Mouse (Mus musculus) embryonic facial prominence, embryonic 10.5 days (tissue): ENCODE measurements around the gene Itpk1. TPM values are rescaled to one million over a fixed set of nuclear protein-coding genes. Genes with fewer than 3 reads are reported as not detected.

ENCODE experiments used
- DNase-seq: peaks from one replicate; pipeline ENCODE4 v3.0.0-alpha.2; 2017; ENCODE audit warnings: low spot score
- H3K27ac ChIP-seq: fragments of 300-500 bp; sonication (generic); replicated peaks from 2 replicates; pipeline ENCODE4 v1.5.1; 2016; ENCODE audit warnings: mild to moderate bottlenecking
- H3K27me3 ChIP-seq: fragments of 300-500 bp; sonication (generic); replicated peaks from 2 replicates; pipeline ENCODE4 v1.6.1; 2016; ENCODE audit warnings: low read depth, mild to moderate bottlenecking; ENCODE audit not compliant: poor library complexity, severe bottlenecking
- H3K36me3 ChIP-seq: fragments of 300-500 bp; sonication (generic); replicated peaks from 2 replicates; pipeline ENCODE4 v1.6.1; 2016; ENCODE audit warnings: mild to moderate bottlenecking, moderate library complexity
- H3K4me1 ChIP-seq: fragments of 300-500 bp; sonication (generic); 2 replicates; pipeline ENCODE4 v1.6.1; 2016
- H3K4me3 ChIP-seq: fragments of 300-500 bp; sonication (generic); 2 replicates; pipeline ENCODE4 v1.5.1; 2016; ENCODE audit warnings: mild to moderate bottlenecking, moderate library complexity
- H3K9me3 ChIP-seq: fragments of 300-500 bp; sonication (generic); 2 replicates; pipeline ENCODE4 v1.6.1; 2016; ENCODE audit warnings: mild to moderate bottlenecking
- WGBS: fragments of 180-500 bp; shearing (Covaris S2); methylation state at CpG from one replicate; pipeline ENCODE4 v1.1.7; 2016; 5-methylcytosine and 5-hydroxymethylcytosine counted together
- polyA plus RNA-seq: library from polyadenylated mRNA; unstranded; fragments of >200 nt; fragmentation: Nextera tagmentation; extraction: Ambion mirVana; gene quantifications from 2 replicates; pipeline ENCODE4 v1.2.1, GENCODE M21; 2016

Gene Itpk1
- polyA plus RNA-seq, 1 experiment from 2014 or later = 13.7 TPM

DNA sequence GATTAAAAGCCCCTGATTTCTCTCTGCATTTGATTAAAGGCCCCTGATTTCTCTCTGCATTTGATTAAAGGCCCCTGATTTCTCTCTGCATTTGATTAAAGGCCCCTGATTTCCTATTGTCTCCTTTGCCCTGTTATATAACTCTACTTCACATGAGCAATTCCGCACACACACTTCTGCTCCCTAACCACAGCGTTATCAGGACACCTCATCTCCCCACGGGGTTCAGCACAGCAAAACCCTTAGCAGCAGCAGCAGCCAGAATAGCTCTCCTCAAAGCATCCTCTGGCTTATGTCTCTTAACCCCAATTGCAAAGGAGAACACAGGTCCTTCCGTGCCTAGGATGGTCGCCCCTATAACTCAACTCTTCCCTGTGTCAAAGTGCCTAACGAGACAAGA, 99.1 kb downstream of the Itpk1 start:
- no peak for DNase-seq
- Histone ChIP-seq H3K27ac (no peak overlapping the region; the same call in 1 of the 2 replicates), H3K36me3 (peaks cover 10% of the 10 kb centered on the region; the same call in 1 of the 2 replicates), H3K4me1 (peaks cover 38% of the 10 kb centered on the region), H3K9me3 (no peaks in the 10 kb centered on the region), H3K4me3 (no peak overlapping the region), H3K27me3 (no peaks in the 10 kb centered on the region)
- 88% methylated on average over 6 of the region's 6 CpGs for WGBS

DNA sequence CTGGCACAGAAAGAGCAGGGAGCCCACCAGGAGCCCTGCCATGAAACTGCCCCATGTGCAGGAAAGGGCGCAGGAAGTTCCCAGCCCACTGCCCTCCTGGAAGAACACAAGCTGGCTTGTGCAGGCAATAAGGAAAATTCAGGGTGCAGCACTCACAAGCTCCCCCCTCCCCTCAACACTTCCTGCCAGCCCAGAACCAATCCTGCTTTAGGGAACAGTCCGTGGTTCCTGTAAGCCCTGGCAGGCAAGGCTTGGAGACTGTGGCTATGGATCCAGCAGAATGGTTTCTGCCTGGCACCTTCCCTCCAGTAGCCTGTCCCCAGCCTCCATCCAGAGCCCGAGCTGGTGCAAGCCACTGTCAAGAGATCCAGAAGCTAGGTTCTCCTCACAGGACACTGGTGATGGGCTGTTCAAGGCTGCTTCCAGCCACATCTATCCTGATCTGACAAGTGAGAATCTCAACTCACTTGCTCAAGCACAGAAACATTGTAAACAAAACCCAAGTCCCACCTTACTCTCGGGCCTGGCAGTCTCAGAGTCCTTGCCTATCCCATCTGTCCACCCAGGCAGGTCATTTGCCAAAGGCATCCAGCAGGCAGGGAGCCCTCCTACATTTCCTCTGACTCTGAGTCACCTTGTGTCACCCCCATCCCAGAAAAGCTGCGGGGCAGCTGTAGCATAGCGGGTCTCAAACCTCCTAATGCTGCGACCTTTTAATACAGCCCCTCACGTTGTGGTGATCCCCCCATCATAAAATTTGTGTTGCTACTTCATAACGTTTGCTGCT, 102.3 kb downstream of the Itpk1 start:
- H3K27ac ChIP-seq = peak overlapping the region; percentile 80
- no peak for DNase-seq
- H3K27me3 ChIP-seq = no peaks in the 10 kb centered on the region
- H3K4me3 ChIP-seq = no peak overlapping the region
- peaks cover 10% of the 10 kb centered on the region for H3K9me3 ChIP-seq
- peaks cover 44% of the 10 kb centered on the region for H3K4me1 ChIP-seq
- peaks cover 13% of the 10 kb centered on the region for H3K36me3 ChIP-seq
- 71% methylated on average over 9 of the region's 9 CpGs for WGBS

DNA sequence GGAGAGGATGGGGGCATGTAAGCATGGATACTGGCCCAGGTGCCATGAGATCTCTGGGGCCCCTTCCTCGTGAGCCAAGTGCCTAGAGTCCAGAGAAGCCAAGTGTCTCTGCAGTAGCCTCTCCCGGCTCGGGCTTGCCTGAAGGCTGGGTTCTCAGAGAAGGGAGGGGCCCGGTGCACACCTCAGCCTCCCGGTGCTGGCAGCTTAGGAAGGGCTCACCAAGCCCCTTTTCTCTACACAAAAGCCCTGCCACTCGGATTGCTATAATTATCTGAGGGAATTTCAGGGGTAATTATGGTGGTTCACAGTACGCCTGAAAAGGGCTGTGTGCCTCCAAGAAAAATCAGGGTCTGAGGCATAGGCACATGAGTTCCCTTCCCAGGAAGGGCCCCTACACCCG, 102.9 kb downstream of the Itpk1 start:
- peaks cover 13% of the 10 kb centered on the region for H3K36me3 ChIP-seq
- H3K27ac ChIP-seq = peak overlapping the region; percentile 80
- WGBS = 18% methylated on average over 8 of the region's 8 CpGs
- H3K4me3 ChIP-seq = no peak overlapping the region
- DNase-seq = peak; percentile 43
- peaks cover 44% of the 10 kb centered on the region for H3K4me1 ChIP-seq
- no peaks in the 10 kb centered on the region for H3K27me3 ChIP-seq
- peaks cover 10% of the 10 kb centered on the region for H3K9me3 ChIP-seq

DNA sequence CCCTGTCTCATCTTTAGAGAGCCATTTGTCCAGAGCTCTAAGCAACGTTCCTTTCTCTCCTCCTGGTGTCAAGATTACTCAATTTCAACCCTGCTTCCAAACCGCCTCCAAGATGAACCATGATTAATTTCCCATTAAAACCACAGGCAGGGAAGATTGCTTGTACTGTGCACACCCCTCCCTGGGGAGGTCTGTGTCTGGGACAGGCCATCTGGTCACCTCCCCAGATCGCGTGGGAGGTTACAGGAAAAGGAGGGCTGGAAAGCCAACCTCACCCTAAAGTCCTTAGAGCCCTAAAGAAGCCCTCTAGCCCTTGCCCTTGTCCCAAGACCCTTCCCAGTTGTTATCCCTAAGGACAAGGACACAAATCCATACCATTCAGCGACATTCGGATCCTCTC, 104.4 kb downstream of the Itpk1 start:
- 56% methylated on average over 6 of the region's 6 CpGs for WGBS
- H3K9me3 ChIP-seq = peaks cover 10% of the 10 kb centered on the region
- peaks cover 13% of the 10 kb centered on the region for H3K36me3 ChIP-seq
- H3K4me1 ChIP-seq = peaks cover 40% of the 10 kb centered on the region
- no peak for DNase-seq
- no peak overlapping the region for H3K4me3 ChIP-seq
- H3K27ac ChIP-seq = no peak overlapping the region
- H3K27me3 ChIP-seq = no peaks in the 10 kb centered on the region

DNA sequence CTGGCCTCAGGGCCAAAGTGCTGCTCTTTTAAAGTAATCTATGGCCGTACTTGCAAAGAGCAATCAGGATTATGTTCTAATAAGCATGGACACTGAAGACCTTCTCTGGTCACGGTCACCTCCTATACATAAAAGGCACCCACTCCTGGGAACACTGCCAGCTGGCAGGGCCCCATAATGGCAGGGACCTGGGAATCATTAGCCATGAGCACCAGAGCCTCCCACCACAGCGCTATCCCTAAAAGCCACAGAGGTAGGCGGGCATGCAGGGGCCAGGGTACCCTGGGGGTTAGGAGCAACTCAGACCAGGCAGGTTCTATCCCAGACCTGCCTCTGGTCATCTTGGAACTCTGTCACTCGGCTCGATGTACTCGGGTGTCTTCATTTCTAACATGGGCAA, 104.9 kb downstream of the Itpk1 start:
- Histone ChIP-seq H3K4me1 (peaks cover 38% of the 10 kb centered on the region), H3K36me3 (peaks cover 12% of the 10 kb centered on the region), H3K4me3 (no peak overlapping the region), H3K9me3 (peaks cover 10% of the 10 kb centered on the region), H3K27ac (no peak overlapping the region), H3K27me3 (no peaks in the 10 kb centered on the region)
- 81% methylated on average over 7 of the region's 7 CpGs for WGBS
- no peak for DNase-seq

DNA sequence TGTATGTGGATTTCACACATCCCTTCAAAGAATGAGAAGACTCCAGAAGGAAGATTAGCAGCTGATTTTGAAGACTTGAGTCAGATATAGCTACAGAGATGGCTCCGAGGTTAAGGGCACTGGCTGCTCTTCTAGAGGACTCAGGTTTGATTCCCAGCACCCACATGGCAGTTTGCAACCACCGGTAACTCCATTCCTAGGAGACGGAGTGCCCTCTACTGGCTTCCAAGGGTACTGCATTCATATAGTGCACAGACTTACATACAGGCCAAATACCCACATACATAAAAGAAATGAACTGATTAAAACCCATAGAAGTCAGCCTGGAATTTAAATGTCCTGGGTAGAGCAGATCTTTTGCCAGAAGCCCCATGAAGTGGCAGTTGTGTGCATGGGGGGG, 106.2 kb downstream of the Itpk1 start:
- WGBS = 95% methylated on average over 3 of the region's 3 CpGs
- DNase-seq = no peak
- no peak overlapping the region for H3K27ac ChIP-seq
- peaks cover 44% of the 10 kb centered on the region for H3K4me1 ChIP-seq
- peaks cover 10% of the 10 kb centered on the region for H3K9me3 ChIP-seq
- H3K36me3 ChIP-seq = peaks cover 9% of the 10 kb centered on the region
- H3K4me3 ChIP-seq = no peak overlapping the region
- no peaks in the 10 kb centered on the region for H3K27me3 ChIP-seq

DNA sequence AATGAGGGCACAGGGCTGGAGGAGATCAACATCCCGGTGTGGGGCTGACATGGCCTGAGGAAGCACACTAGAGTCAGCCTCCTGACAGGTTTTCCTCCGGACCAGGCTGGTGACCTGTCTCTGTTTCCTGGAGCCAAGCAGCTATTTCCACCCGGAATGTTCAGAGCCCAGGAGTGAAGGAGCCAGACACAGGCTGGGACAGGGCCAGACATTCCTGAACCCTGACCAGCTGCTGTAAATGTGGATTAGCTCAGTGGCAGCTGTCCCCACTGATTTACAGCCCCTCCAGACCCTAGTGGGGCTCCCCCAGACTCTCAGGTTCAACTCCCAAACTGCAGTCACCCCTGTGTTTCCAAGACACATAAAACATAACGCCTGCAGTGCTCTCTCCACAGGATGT, 107.3 kb downstream of the Itpk1 start:
- Histone ChIP-seq H3K36me3 (peaks cover 9% of the 10 kb centered on the region), H3K27ac (no peak overlapping the region), H3K4me1 (peaks cover 40% of the 10 kb centered on the region), H3K4me3 (no peak overlapping the region), H3K9me3 (peaks cover 10% of the 10 kb centered on the region), H3K27me3 (no peaks in the 10 kb centered on the region)
- no peak for DNase-seq
- WGBS = 75% methylated on average over 4 of the region's 4 CpGs

DNA sequence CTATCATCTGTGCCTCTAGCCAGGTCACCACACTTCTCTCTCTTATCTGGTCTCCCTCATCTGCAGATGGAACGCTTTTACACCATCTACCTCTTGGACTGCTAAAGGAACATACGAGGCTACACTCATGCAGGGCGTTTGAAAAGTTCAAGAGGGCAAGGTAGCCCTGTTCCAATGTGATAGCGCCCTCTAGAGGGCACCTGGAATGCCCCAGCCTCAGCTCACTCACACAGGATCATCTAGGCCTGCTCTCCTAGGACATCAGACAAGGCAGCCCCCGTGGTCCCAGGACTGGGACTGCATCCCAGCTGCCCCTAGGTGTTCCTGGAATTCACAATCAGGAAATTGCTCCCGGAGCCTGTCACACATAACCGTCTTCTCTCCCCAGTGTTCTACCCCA, 108.3 kb downstream of the Itpk1 start:
- Histone ChIP-seq H3K4me3 (no peak overlapping the region), H3K4me1 (peaks cover 29% of the 10 kb centered on the region), H3K27ac (no peak overlapping the region), H3K27me3 (no peaks in the 10 kb centered on the region), H3K9me3 (peaks cover 10% of the 10 kb centered on the region), H3K36me3 (peaks cover 9% of the 10 kb centered on the region)
- 74% methylated on average over 7 of the region's 7 CpGs for WGBS
- no peak for DNase-seq

DNA sequence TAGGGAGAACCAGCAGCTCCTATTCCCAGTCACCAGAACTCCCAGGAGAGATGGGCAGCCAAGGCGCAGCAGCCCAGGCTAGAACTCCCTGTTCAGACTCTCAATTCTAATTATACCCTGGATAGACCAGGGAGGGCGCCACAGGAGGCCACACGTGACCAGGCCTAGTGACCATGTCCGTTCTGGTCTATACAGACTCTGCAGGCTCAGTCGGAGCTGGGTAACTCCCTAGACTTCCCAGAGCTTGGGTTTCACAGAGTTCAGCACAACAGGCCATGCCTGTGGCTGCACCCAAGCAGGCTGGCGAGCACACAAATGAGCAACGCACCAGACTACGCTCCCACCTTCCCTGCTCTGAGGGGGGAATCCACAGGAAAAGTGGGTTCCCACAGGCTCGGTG, 110.1 kb downstream of the Itpk1 start:
- WGBS = 71% methylated on average over 9 of the region's 9 CpGs
- Histone ChIP-seq H3K9me3 (peaks cover 10% of the 10 kb centered on the region), H3K36me3 (peaks cover 9% of the 10 kb centered on the region), H3K4me1 (peaks cover 11% of the 10 kb centered on the region), H3K4me3 (no peak overlapping the region), H3K27me3 (no peaks in the 10 kb centered on the region), H3K27ac (0 out of 2 replicates have a peak overlapping the region, but pooled peaks have one; percentile 10)
- DNase-seq = no peak

DNA sequence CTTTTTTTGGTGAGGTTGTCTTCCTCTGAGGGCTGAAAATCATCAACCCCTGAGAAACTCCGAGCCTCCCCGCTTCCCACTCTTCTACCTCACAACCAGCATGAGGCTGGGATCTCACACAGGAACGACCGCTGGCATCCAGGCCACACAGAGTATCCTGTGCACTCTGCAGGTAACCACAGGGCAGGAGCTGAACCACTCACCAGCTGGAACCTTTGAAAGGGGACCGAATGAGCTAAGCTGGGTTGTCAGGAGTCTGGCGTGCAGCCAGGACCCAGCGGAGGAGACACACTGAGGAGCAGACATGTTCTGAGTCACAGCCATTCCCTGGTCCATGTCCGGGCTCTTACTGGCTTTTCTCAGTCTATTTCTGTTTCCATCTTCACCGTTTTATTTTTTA, 111.0 kb downstream of the Itpk1 start:
- 78% methylated on average over 9 of the region's 9 CpGs for WGBS
- no peaks in the 10 kb centered on the region for H3K27me3 ChIP-seq
- peaks cover 8% of the 10 kb centered on the region; the same call in 1 of the 2 replicates for H3K4me1 ChIP-seq
- H3K4me3 ChIP-seq = no peak overlapping the region
- peaks cover 9% of the 10 kb centered on the region for H3K9me3 ChIP-seq
- H3K36me3 ChIP-seq = peaks cover 8% of the 10 kb centered on the region
- no peak for DNase-seq
- no peak overlapping the region for H3K27ac ChIP-seq

DNA sequence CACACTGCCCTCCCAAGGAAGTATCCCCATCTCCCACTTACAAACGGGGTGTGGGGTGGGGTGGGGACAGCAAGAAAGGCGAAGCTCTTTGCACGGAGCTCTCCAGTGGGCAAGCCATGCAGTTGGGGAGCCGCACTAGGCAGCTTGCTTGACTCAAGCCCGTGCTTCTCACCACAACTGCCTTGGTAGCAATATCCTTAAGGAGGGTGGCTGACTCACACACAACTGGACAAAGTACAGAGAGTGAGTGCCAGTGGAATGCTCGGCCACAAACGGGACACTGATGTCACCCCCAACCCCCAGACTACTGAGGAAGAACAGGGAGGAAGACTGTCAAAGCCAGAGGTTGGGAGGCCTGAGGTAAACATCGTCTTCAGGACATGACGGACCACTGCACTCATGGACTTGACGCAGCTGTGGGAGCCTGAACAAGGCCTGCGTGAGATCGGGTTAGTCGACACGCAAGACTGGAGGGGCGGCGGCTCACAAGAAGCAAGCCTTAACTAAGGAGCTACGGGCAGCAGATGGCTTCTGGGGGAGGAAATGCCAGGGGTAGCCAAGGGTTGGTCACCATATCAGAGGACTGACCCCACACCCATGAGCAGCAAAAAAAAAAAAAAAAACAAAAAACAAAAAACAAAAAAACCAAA, 113.9 kb downstream of the Itpk1 start:
- no peak overlapping the region for H3K4me3 ChIP-seq
- peaks cover 3% of the 10 kb centered on the region; the same call in 1 of the 2 replicates for H3K36me3 ChIP-seq
- no peak for DNase-seq
- 93% methylated on average over 17 of the region's 17 CpGs for WGBS
- H3K9me3 ChIP-seq = no peaks in the 10 kb centered on the region
- no peak overlapping the region for H3K27ac ChIP-seq
- no peaks in the 10 kb centered on the region for H3K27me3 ChIP-seq
- peaks cover 8% of the 10 kb centered on the region; the same call in 1 of the 2 replicates for H3K4me1 ChIP-seq

DNA sequence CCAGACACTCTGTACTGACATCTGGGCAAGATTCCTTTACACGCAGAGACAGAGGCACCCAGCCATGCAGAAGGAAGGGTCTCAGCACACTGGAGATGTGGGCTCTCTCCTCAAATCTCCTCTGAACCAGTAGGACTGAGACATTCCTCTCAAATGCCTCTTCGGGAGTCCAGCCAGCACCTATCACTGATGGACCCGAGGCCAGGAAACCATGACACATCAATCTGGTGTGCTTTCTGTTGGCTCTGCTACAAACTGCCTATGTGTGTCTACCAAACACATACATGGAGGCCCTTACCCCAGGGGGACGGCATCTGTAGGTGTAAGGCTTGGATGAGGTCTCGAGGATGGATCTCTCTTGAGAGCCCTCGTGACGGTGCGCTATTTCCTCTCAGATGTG, 117.6 kb downstream of the Itpk1 start:
- 92% methylated on average over 8 of the region's 8 CpGs for WGBS
- DNase-seq = no peak
- no peaks in the 10 kb centered on the region for H3K9me3 ChIP-seq

More for the DNA sequence above, 117.6 kb downstream of the Itpk1 start:
- no peak overlapping the region for H3K27ac ChIP-seq
- H3K4me3 ChIP-seq = no peak overlapping the region
- H3K36me3 ChIP-seq = peaks cover 16% of the 10 kb centered on the region; the same call in 1 of the 2 replicates
- peaks cover 7% of the 10 kb centered on the region; the same call in 1 of the 2 replicates for H3K4me1 ChIP-seq
- H3K27me3 ChIP-seq = no peaks in the 10 kb centered on the region
